ENCODE assay signal across 18 mouse cellular contexts in the genomic region with DNA sequence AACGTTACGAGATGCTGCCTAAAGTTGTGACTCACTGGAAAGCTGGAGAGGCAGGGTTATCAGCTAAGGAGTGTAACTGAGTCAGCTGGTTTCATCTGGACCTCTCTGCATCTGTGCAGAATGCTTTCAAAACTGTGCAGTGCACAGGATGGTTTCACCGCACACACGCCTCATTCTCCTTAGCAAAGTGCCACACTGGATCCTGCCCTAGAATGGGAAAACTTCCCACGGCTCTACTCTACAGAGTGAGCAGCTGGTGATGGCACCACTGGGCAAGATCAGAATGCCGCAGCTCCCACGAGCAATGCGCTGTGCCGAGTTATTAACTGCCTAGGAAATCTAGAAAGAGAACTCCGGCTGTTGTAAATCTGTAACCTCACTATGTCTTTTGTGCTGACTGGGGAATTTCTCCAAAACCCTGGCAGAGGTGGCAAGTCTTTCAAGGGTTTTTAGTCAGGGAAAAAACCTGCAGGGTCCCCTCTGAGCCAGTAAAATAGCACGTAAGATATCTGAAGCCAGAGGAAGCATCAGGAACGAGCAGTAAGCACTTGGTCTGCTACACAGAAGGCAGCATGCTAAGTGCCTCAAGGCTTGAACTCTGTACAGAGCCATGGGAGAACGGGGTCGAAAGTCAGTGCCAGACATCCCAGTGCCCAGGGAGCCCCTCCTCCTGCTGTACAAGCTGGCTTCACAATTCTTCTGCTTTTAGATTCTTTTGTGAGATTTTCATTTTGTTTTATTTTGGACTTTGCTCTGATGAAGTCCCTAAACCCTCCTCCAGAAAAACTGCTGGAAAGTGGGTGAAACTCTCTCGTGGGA.
DNase-seq lines count a peak whose midpoint lies in the region; TF ChIP-seq lines count a peak whose summit lies in the region.
"Had no signal": no experiment of that assay in that cellular context is flagged by ENCODE, and none has a peak within 500 bp of the region (broad histone marks: within the 10 kb centered on the region; RNA-seq: fewer than 3 reads in every experiment).

No protein-coding gene starts in this region.

- peak; percentile 21 for DNase-seq in layer of hippocampus, adult 11-12 months (ENCODE audit: low spot score)
- no peak for DNase-seq in layer of hippocampus, postnatal 10 days (ENCODE audit: low spot score in 2 of 2)
- DNase-seq in 3T3-L1 (ENCODE audit: low read depth, low spot score) = peak; percentile 47
- peak; percentile 61 for DNase-seq in kidney, adult 2 months
- peak; percentile 25 for DNase-seq in layer of hippocampus, adult 9-11 months
- no peak for DNase-seq in adrenal gland, postnatal 25 days
- DNase-seq in cerebellum, postnatal 14 days = no peak
- DNase-seq: adrenal gland, adult 8-10 months; cerebellum, postnatal 25 days; gastrocnemius, postnatal 10 days; lung, postnatal 10 days; midbrain, embryonic 14.5 days; thymus, postnatal 36 days had no signal

- TF ChIP-seq CTCF in kidney, adult 2 months (conservative IDR thresholded peaks at IDR 0.05; ENCODE audit: insufficient read depth, insufficient read length, low read depth, low read length) = no peak

- H3K4me1 ChIP-seq in kidney, adult 2 months (ENCODE audit: control insufficient read depth, insufficient read depth, low read length) = peaks cover 7% of the 10 kb centered on the region; the same call in 1 of the 2 replicates
- H3K4me1 ChIP-seq: embryonic facial prominence, embryonic 12.5 days; liver, embryonic 12.5 days; neural tube, embryonic 12.5 days had no signal

- H3K27me3 ChIP-seq in kidney, adult 2 months (replicated peaks; ENCODE audit: control insufficient read depth, insufficient read depth, low read length) = no peaks in the 10 kb centered on the region
- H3K27me3 ChIP-seq: embryonic facial prominence, embryonic 12.5 days; liver, embryonic 12.5 days; neural tube, embryonic 12.5 days; Patski had no signal

- no peak overlapping the region for H3K4me3 ChIP-seq in kidney, adult 2 months (ENCODE audit: insufficient read depth, low read depth, low read length)
- H3K4me3 ChIP-seq: embryonic facial prominence, embryonic 12.5 days; liver, embryonic 12.5 days; neural tube, embryonic 12.5 days had no signal

- 43% methylated on average over 15 of the region's 15 CpGs for WGBS in kidney, adult 2 months

- H3K36me3 ChIP-seq in kidney, adult 2 months (ENCODE audit: control insufficient read depth, insufficient read depth, low read length) = no peaks in the 10 kb centered on the region
- H3K36me3 ChIP-seq: embryonic facial prominence, embryonic 12.5 days; liver, embryonic 12.5 days; neural tube, embryonic 12.5 days had no signal

- TF ChIP-seq POLR2A in kidney, adult 2 months (IDR thresholded peaks at IDR 0.05; ENCODE audit: low read depth, low read length) = no peak

- H3K27ac ChIP-seq in kidney, adult 2 months (ENCODE audit: insufficient read depth, low read depth, low read length) = no peak overlapping the region
- H3K27ac ChIP-seq: embryonic facial prominence, embryonic 12.5 days; hindbrain, embryonic 14.5 days; liver, embryonic 12.5 days; neural tube, embryonic 12.5 days had no signal

Comparison
In these comparisons a context has a peak if more than half of its experiments do, and no peak if none do; other contexts are left out.
1. DNase-seq: peak in layer of hippocampus, adult 11-12 months (single experiment), 3T3-L1 (single experiment), kidney, adult 2 months (single experiment) and layer of hippocampus, adult 9-11 months (single experiment); none in layer of hippocampus, postnatal 10 days (0 of 2), adrenal gland, postnatal 25 days (single experiment) and cerebellum, postnatal 14 days (0 of 2).